Mouse (Mus musculus) C2C12 (cell line): ENCODE data around the gene Utp3. TPM values are rescaled to one million over a fixed set of nuclear protein-coding genes. Genes with fewer than 3 reads are reported as not detected.
A peak's percentile ranks its signal among the peaks of the same experiment; 100 is the strongest.

ENCODE experiments used
- H3K27me3 ChIP-seq: one replicate; pipeline ENCODE4 v1.6.1; 2011; ENCODE audit not compliant: control insufficient read depth, insufficient read depth, insufficient read length
- H3K36me3 ChIP-seq: one replicate; pipeline ENCODE4 v1.6.1; 2011; ENCODE audit not compliant: control insufficient read depth, insufficient read depth
- H3K4me3 ChIP-seq: one replicate; pipeline ENCODE4 v1.5.1; 2011; ENCODE audit warnings: mild to moderate bottlenecking, control low read depth; ENCODE audit not compliant: poor library complexity, insufficient read depth, severe bottlenecking
- H3K79me2 ChIP-seq: one replicate; pipeline ENCODE4 v1.6.1; 2011; ENCODE audit not compliant: control insufficient read depth, insufficient read depth
- H3K79me3 ChIP-seq: one replicate; pipeline ENCODE4 v1.6.1; 2011; ENCODE audit warnings: low read depth, control low read depth
- H3ac ChIP-seq: one replicate; pipeline ENCODE3; 2011; ENCODE audit warnings: low read depth; ENCODE audit not compliant: control insufficient read depth, insufficient read length
- CEBPB ChIP-seq: IDR thresholded peaks from one replicate; pipeline ENCODE4 v1.6.1; 2011; ENCODE audit warnings: low read depth, mild to moderate bottlenecking, control low read depth, moderate library complexity
- CTCF ChIP-seq: IDR thresholded peaks from one replicate; pipeline ENCODE4 v1.5.1; 2011; ENCODE audit not compliant: control insufficient read depth, insufficient read depth, insufficient read length
- FOSL1 ChIP-seq: IDR thresholded peaks from one replicate; pipeline ENCODE4 v1.8.0; 2011; ENCODE audit warnings: mild to moderate bottlenecking, low read length; ENCODE audit not compliant: poor library complexity, insufficient read depth, severe bottlenecking
- MAX ChIP-seq: IDR thresholded peaks from one replicate; pipeline ENCODE4 v1.6.1; 2011; ENCODE audit warnings: mild to moderate bottlenecking, control low read depth
- MYOD1 ChIP-seq: IDR thresholded peaks from one replicate; pipeline ENCODE4 v1.6.1; 2011; ENCODE audit warnings: low read depth; ENCODE audit not compliant: control insufficient read depth, insufficient read length
- MYOG ChIP-seq: IDR thresholded peaks from one replicate; pipeline ENCODE4 v1.6.1; 2011; ENCODE audit not compliant: control insufficient read depth, insufficient read length; ENCODE audit errors: extremely low read depth
- USF1 ChIP-seq: IDR thresholded peaks from one replicate; pipeline ENCODE4 v1.6.1; 2011; ENCODE audit warnings: low read depth, mild to moderate bottlenecking, control low read depth, moderate library complexity
- polyA plus RNA-seq: library from polyadenylated mRNA; unstranded; fragments of >200 nt; fragmentation: generic; extraction: Trizol; gene quantifications from one replicate; pipeline ENCODE4 v1.2.1, GENCODE M21; 2012; ENCODE audit warnings: missing spikeins

Utp3 gene
- polyA plus RNA-seq, 1 experiment: 43.7 TPM

GRCm38 (mm10) chr5:88566034-88566841, 12.0 kb downstream of the Utp3 start:
- Histone ChIP-seq H3K36me3 (peaks cover 3% of the 10 kb centered on the region), H3ac (peak overlapping the region; percentile 19), H3K4me3 (peak overlapping the region; percentile 66), H3K79me3 (peaks cover 19% of the 10 kb centered on the region), H3K27me3 (no peaks in the 10 kb centered on the region), H3K79me2 (peaks cover 50% of the 10 kb centered on the region)
- TF ChIP-seq CEBPB (no peak), MAX (no peak), USF1 (no peak), MYOD1 (no peak), MYOG (no peak), CTCF (no peak), FOSL1 (no peak)

- Histone ChIP-seq H3K79me3 (peaks cover 19% of the 10 kb centered on the region), H3K36me3 (peaks cover 3% of the 10 kb centered on the region), H3K27me3 (no peaks in the 10 kb centered on the region), H3K4me3 (no peak overlapping the region), H3ac (no peak overlapping the region), H3K79me2 (peaks cover 63% of the 10 kb centered on the region)
- TF ChIP-seq CTCF (no peak), FOSL1 (no peak), MYOD1 (no peak), CEBPB (no peak), MYOG (no peak)
These were observed 15.3 kb downstream of the Utp3 start for GRCm38 (mm10) chr5:88569541-88569940.

- H3K36me3 ChIP-seq: no peaks in the 10 kb centered on the region
- peaks cover 24% of the 10 kb centered on the region for H3K79me2 ChIP-seq
- TF ChIP-seq CTCF (no peak), MYOG (no peak), MYOD1 (no peak), MAX (no peak), USF1 (no peak), FOSL1 (no peak), CEBPB (no peak)
- H3K27me3 ChIP-seq: no peaks in the 10 kb centered on the region
- no peak overlapping the region for H3ac ChIP-seq
- H3K4me3 ChIP-seq: no peak overlapping the region
- H3K79me3 ChIP-seq: peaks cover 3% of the 10 kb centered on the region
These were observed 20.6 kb downstream of the Utp3 start for GRCm38 (mm10) chr5:88574829-88575228.

GRCm38 (mm10) chr5:88575506-88576338, 21.5 kb downstream of the Utp3 start:
- peaks cover 2% of the 10 kb centered on the region for H3K79me3 ChIP-seq
- no peak overlapping the region for H3K4me3 ChIP-seq
- H3K27me3 ChIP-seq: no peaks in the 10 kb centered on the region
- TF ChIP-seq USF1 (no peak), CEBPB (no peak), MAX (no peak), MYOD1 (no peak), MYOG (no peak), FOSL1 (no peak), CTCF (no peak)
- H3ac ChIP-seq: no peak overlapping the region
- no peaks in the 10 kb centered on the region for H3K36me3 ChIP-seq
- H3K79me2 ChIP-seq: peaks cover 17% of the 10 kb centered on the region

- peaks cover 6% of the 10 kb centered on the region for H3K79me2 ChIP-seq
- no peak for TF ChIP-seq FOSL1
- no peak overlapping the region for H3K4me3 ChIP-seq
- no peaks in the 10 kb centered on the region for H3K79me3 ChIP-seq
- no peak overlapping the region for H3ac ChIP-seq
- no peaks in the 10 kb centered on the region for H3K36me3 ChIP-seq
- no peaks in the 10 kb centered on the region for H3K27me3 ChIP-seq
These were observed 26.4 kb downstream of the Utp3 start for GRCm38 (mm10) chr5:88580681-88581080.
